Mouse (Mus musculus): Measurements from ENCODE around the gene Acvr1.

Gene Acvr1

DNA sequence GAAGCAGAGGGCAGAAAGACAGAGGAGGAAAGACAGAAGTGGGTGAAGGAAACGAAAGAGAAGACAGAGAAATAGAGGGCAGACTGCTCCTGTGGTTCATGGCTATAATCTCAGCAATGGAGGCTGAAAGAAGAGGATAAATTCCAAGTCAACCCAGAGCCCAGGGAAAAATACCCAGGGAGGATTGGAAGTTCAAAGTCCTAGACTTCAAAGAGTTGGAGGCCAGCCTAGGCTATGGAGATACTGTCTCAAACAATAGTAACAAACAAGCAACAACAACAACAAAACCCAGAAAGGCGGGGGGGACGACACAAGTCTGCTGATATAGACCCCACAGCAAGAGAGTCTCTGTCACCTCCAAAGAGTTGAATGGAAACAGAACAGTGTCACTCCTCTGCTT, 14.7 kb downstream of the Acvr1 start:
- no peak for DNase-seq

DNA sequence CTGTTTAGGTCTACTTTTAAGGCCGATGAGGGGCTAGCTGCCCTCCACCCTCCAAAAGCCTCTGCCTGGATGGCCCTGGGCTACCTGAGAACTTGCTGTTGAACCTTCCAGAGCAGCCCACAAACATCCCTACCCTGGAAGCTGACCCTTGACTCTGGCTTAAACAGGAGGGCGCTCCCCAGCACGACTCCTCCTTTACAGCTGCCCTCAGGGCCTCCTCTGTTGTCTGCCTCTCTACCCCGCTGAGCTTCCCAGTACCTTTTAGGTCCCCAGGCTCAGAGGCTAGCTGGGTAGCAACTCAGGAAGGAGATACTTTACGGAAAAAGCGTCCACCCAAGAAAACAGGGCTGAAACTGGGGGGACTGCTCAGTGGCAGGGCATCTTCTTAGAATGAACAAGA, 15.1 kb downstream of the Acvr1 start:
- no peak for DNase-seq

DNA sequence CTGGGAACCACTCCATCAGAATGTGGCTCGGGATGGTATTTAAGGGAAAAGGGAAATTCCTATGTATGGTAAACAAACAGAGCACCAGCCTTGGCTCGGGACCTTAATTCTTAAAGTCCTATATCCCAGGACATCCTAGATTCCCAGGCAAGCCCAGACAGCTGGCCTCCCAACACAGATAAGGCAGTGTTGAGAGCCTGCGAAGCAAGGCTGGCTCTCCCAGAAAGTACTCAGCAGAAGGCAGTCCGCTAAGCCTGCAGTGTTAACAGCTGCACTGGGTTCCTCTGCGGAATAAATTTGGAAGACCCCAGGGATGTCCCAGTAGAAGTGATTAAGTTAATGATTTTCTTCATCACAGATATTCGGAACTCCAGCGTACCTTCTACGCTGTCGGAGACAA, 16.5 kb downstream of the Acvr1 start:
- DNase-seq: no peak

DNA sequence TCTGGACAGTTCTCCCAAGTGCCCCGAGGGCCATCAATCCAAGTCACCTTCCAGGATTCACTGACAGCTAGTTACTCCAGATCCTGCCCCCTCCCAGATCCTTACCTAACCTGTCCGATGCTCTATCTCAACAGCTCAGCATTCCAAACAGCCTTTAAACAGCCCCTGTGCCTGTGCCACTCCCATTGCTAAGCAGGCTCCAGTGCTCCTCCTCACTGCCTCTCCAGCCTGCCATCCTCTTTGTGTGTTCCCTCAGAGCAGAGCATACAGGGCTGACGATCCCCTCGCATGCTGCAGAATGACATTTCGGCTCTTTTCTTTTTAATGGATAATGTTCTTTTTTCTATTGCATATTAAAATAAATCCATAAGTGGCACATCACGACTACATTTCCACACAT, 17.0 kb downstream of the Acvr1 start:
- no peak for DNase-seq

DNA sequence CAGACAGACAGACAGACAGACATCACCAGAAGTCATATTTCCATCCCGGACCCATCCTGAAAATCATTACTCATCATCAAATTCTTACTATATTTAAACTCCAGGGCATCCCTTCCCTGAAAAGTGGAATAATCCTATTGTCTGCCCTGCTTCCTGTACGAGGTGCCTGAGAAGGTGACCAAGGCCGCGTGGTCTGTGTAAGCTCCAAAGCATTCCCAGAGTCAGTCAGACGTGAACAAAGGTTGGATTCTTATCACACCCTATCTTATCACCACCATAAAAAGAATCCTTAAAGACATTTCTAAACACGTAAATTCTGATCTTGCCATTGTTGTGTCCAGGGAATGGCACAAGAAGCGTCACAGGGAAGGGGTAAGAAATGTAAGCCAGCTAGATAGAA, 18.0 kb downstream of the Acvr1 start:
- no peak for DNase-seq

DNA sequence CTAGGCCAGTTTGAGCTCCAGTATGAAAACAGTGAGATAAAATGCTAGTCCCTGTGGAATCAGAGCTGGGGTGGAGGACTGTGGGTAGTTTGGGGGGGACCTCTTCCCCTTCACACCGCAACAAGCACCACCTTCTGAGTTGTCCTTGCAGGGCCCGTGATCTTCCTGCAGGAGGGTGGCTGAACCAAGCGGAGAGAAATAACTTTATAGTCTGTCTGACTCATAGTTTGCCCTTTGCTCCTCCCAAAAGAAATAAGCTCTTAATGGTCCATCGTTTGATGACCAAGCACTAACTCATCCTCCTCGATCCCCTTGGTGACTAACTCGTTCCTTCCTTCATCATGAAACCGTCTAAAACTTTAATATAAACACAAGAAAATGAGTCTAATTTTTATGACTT, 20.7 kb downstream of the Acvr1 start:
- no peak for DNase-seq

DNA sequence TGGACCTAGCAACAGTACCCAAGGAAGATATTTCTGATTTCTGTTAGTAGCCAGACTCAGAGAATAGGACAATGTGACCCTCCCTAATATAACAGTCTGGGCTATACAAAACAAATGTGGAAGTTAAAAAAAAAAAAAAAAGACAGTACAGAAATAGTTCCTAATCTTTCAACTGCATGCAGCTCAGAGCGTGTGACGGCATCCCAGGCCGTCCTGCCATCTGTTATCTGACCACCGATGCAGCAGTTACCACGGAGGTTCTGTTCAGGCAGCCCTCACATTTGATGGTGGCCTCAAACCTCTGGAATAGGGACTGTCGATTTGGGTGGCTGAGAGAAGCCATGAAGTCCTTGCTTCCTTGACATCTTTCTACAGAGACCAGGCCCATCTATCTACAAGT, 22.6 kb downstream of the Acvr1 start:
- no peak for DNase-seq

DNA sequence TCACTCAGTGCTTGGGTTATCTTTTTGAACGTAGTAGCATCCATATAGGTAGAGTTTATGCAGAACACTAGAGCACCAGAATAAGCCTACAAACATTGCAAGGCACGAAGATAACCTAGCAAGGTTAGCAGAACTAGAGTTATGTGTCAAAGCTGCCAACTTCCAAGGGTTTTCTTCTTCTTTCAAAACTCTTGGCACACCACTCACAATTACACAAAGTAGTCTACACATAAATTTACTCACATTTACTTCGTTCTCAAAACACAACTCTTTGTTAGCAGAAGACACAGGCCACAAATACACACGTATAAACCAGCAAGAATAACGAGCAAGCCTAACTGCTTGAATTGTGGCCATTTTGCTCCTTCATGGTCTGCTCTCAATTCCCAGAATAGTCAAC, 23.7 kb downstream of the Acvr1 start:
- no peak for DNase-seq

DNA sequence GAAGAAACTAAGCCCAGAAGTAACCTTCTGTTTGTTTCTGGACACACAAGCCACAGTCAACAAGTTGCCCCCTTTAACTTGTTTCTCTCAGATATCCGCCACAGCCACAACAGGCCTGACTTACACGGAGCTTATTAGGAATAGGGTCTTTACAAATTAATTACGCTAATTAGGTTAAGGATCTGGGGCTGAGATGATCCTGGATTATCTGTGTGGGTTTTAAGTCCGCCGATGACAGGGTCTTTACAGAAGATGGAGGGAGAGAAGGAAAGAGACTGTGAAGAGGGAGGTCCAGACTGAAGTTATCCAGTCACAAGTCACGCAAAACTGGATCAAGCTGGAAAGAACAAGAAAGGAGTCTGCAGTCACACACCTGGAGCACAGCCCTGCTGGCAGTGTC, 28.8 kb downstream of the Acvr1 start:
- no peak for DNase-seq

DNA sequence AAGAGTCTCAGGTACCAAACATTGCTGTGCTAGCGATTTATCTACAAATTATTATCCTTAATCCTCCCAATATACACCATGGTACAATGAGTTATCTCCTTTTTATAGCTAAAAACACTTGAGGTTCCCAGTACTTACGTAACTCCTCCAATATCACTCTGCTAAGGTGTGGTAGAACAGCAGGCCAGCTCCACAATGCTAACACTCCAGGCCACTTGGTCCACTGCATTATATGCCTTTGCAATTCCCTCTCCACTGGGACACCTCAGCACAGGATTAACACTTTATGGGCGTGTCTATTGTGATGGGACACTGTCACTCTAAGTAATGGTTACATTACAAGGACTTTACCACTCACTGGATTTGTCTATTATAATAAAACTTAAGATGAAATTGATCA, 30.2 kb downstream of the Acvr1 start:
- DNase-seq: no peak

DNA sequence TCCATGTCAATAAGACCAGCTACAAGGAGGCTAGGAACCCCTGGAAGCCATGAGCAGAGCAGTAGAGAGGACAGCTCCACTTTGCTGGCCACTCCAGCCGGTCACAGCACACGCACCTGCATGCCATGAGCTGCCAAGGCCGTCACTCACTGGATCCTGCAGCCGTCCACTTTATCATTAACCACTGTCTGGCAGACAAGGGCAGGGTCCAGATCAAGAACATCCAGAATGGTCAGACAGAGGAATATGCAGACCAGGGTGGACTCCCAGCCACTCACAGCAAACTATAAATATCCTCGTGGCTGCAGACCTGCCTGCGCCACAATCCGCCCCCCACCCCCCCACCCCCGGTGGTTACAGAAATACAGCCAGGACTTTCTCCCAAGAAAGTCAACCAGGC, 31.7 kb downstream of the Acvr1 start:
- no peak for DNase-seq

DNA sequence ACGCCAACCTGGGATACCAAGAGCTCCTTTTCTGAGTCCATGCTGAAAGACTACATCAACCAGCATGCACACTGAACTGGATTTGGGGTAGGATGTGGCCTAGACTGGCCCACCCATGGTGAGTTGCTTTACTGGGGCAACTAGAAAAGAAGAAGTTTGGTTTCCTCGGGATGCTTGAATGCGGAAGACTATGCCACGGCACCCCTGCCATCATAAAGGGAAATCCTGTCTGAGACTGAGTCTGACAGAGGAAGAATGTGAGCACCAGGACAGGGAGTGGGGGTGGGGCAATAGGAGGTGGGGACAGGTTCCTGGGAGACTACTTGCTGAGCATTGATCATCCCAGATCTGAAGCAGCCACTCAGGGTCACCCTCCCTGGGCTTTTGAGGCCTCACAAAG, 32.6 kb downstream of the Acvr1 start:
- DNase-seq: no peak

DNA sequence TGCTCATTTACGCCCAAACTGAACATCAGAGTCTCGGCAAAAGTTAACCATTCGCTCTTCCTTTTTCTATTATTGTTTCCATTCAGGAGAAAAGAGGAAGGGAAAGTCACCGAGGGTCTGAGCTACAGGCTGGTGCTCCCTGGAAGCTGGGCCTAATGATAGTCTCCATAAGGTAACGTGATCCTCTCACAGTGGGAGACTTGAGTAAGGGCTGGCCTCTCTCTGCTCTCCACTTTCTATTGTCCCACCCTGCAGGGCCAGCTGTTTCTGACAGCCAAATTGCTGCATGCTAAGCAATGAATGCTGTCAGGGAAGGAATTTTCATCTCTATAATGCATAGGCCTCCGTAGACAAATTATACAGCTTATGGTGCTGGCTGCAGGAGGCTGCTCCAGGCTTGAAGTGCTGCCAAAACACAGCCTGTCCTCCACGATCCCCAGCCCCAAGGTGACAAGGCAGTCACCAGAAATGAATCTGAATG, 33.4 kb downstream of the Acvr1 start:
- peak; percentile 61 for DNase-seq

DNA sequence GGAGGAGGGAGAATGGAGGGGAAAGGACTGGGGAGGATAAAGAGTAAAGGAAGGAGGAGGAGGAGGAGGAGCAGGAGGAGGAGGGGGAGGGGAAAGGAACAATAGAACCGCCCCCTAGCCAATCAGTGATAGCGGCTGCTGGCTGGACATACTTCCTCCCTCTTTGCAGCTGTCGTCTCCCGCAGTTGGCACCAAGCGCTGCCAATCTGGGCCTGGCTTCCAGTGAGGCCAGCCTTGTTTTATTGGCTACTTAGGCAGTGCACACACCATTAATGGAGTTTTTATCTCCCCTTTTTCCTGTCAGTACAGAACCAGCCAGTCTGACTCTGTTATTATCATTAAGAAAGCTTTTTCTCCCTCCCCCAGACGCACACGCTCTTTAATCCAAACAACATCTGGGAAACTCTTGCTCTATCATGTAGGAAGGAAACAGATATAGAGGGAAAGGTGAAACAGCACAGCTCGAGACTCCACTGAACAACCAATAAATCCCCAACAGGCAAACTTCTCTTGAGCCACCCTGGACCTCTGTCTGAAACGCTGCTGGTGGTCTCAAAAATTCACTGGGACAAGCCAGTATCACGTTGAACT, 34.6 kb downstream of the Acvr1 start:
- DNase-seq: peak; percentile 32

DNA sequence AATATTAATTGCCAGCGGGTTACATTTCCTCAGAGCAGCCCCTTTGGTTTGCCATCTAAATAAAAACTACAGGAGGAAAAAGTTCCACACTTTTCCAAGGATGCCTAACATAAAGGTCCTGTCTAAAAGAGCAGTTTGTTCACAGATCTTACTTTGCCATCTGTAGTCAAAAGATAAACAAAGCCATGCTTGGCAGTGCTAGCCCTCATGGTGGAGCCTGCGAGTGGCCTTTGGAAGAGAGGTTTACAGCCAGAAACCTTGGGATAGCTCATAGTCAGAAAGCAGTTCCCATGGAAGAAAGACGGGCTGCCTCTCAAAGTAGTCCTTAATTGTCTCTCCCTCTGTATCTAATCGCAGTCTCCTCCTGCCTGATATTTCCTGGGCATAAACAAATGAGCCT, 36.4 kb downstream of the Acvr1 start:
- no peak for DNase-seq

DNA sequence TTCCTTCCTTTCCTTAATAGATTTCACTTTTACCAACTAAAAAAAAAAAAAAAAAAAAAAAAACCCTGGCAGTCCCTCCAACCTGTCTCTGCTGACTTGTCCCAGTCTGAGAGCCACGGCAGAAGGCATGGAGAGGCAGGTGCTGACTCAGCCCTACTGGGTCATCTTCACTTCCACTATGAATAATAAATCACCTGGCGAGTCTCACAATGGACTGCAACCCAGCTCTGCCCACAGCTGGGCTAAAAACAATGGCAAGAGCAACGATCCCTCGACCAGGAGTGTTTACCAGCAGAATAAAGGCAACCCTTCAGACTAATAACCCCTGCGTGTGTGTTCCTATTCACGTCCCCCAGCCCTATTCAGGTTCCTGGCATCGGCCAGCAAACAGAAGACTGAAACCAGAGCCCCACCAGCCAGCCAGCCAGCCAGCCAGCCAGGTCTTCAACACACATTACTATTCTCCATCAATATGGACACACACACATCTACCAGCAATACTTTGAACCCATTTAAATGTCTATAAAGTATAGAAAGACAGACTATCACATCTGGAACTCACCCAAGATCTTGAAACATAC, 37.0 kb downstream of the Acvr1 start:
- peak; percentile 29 for DNase-seq

DNA sequence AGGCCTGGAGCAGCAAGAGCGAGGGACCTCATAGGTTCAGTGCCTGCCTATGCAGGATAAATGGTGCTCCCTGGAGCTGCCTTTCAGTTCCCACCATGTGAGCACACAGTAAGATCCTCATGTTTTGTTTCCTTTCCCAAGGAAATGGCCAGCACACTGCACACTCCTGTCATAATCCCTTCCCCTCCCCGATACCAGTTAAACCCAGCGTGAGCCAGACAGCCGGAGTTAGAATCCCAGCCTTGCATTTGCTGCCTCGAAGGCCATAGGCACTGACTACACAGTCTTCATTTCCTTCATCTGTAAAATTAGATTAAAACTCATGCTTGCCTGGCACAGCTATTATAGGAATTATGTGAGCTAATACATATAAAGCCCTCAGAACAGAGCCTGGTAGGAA, 37.6 kb downstream of the Acvr1 start:
- DNase-seq: no peak

DNA sequence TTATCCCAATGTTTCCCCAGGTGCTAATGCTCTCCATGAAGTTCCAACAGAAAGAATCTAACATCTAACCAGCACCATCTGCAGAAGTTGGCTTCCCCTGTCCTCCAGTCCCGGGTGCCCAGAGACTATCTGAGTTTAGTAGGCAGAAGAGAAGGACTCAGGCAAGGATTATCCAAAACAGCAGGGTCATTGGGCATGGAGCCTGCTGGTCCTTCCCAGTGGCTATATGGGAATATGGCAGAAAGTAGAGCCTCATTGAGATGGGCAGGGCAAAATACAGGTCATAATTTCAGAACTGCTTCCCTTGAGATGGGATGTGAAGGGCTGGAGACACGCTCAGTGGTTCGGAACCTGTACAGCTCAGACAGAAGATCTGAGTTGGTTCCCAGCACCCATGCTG, 39.2 kb downstream of the Acvr1 start:
- no peak for DNase-seq

DNA sequence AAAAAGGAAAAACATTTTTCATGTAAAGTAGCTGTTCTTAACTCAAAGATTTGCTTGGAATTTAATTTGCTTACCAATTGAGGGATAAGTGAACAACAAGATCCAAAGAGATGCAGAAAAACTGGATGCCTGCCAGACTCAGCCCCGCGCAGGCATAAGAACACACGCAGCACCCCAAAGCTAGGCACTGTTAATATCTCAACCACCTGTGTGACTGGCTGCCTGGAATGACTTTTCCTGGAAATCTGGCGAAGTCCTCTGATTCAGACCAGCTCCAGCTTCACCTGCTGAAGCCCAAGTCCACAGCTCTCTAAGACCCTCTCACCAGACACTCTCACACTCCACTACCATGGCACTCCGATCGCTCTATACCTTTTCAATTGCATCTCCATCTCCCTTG, 42.6 kb downstream of the Acvr1 start:
- no peak for DNase-seq

DNA sequence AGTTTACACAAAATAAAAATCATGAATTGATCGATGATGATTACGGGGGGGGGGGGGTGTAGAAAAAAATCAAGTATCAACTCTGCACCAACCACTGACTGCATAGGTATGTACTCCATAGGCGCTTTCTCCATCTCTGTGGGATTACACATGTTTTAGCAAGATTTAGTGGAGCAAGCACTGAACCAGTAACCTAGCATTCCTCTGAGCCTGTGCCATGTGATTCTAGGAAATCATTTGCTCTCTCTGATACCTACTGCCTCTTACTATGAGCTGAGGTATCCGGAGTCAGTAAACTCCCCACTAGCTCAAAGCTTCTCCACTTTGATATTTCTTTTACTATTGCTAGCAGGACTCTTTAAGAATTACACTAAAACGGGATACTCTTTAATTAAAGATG, 43.1 kb downstream of the Acvr1 start:
- no peak for DNase-seq

DNA sequence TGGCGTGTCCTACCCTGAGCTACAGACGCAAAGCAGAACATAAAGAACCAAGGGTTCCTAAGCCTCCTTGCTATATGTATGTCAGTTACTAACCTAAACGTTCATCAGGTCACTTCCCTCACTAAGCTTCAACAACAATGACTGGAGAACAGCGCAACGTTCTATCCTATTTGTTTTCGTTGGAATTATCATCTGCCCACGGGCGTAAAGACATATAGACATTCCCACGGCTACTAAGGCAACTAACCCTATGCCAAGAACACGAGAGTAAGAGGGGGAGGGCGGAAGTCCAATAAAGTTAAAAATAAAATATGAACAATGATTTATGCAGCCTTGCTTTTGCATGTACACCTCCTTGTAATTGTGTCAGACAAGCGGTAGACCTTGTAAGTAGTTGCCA, 43.9 kb downstream of the Acvr1 start:
- DNase-seq: no peak

DNA sequence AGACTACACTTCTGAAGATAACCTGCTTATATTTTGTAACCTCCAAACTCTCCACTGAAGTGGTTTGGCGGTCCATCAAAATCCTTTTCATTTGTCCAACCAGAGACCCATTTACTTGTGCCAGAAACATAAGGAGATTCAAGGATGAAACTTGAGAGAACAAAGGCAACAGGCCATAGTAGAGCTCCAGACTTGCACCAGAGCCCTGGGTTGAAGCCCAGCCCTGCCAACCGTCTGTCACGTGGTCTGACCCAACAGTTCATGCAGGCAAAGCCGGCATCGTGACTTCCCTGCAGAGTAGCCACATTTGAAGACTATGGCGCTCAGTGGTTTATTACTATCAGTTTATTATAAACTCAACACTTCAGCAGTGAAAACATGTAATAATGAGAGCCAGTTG, 45.3 kb downstream of the Acvr1 start:
- no peak for DNase-seq

DNA sequence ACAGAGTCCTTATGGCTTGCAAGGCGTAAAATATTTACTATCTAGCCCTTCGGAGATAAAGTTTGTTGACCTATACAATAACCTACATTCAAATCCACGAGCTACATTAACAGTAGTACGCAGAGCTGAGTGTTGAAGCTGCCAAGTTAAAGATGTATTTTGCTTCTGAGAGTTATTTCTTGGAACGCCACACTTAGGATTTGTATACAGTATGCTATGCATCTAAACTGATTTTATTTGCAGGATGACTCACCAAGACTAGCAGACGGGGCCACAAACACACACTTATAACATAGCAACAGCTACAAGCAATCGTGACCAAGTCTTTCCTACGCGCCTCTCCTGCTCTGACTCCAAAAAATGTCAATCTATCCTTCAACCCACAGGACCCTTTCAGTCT, 46.2 kb downstream of the Acvr1 start:
- no peak for DNase-seq

DNA sequence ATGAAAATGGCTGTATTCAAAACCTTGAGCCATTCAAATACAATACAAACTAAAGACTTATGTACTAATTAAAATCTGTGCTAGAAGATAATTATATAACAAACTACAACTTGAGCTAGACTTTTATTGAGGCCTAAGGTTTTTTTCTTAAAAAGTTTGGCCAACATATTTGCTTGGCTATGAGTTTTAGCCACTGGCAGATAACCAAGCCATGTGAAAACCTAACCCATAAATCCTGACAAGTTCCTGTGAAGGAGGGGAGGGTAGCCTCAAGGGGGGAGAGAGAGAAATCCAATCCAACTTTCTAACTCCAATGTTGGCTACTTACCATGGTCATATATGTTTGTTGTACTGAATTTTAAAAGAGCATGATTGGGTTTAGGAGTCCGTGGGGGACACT, 48.4 kb downstream of the Acvr1 start:
- no peak for DNase-seq

DNA sequence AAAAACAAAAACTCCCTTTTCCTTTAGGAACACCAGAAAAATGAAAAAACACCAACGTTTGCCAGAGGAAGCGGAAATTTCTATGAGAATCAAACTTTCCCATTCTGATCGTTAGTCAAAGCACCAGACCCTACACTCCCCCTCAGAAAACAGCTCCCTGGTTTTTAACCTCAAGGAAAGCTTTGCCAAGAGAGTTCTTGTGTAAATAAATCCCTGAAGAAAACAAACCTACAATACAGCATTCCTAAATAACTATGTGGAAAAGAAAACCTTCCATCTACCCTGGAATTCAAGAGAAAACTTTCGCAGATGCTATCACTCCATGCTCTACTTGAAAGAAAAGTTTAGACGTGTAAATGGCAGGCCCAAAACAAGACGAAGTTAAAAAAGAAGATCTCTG, 50.0 kb downstream of the Acvr1 start:
- DNase-seq: no peak

DNA sequence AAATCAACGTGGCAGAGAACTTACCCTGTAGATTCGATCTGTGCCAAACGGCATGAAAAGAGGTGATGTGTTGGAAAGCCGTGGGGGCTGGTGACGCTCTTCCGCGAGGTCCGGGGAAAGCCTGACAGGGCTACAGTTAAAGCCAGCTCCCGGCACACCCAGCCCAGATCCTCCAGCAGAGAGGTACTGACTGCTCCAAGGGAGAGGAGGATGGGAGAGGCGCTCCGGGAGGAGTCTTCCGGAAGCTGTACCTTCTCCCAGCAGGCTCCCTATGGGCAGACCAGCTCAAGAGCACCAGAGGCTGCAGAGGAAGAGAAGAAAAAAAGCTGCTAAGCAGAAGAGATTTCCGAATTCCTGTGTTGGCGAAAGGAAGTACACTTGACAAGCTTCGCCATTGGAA, 51.0 kb downstream of the Acvr1 start:
- no peak for DNase-seq
